Mouse (Mus musculus) myocyte (in vitro differentiated cells): ENCODE measurements around the gene Chrdl2.

Source experiments
- E2F4 ChIP-seq: IDR thresholded peaks from one replicate; pipeline ENCODE4 v1.6.1; 2011; ENCODE audit warnings: mild to moderate bottlenecking, control low read depth, moderate library complexity; ENCODE audit not compliant: insufficient read depth
- MYOD1 ChIP-seq, 3 experiments: IDR thresholded peaks; one replicate each; pipeline ENCODE4 v1.6.1; 2011; ENCODE audit warnings: control low read depth in 2 of 3, low read depth in 2 of 3, mild to moderate bottlenecking in 2 of 3, moderate library complexity in 1 of 3; ENCODE audit not compliant: insufficient read length in 2 of 3, control insufficient read depth in 1 of 3
- MYOG ChIP-seq, 3 experiments: IDR thresholded peaks; one replicate each; pipeline ENCODE4 v1.6.1; 2011; ENCODE audit warnings: control low read depth in 2 of 3, low read depth in 2 of 3, mild to moderate bottlenecking in 2 of 3; ENCODE audit not compliant: insufficient read length in 2 of 3, control insufficient read depth in 1 of 3, insufficient read depth in 1 of 3
- POLR2A ChIP-seq: IDR thresholded peaks from one replicate; pipeline ENCODE4 v1.6.1; 2011; ENCODE audit warnings: low read depth, mild to moderate bottlenecking, control low read depth, moderate library complexity; ENCODE audit not compliant: insufficient read length
- POLR2AphosphoS2 ChIP-seq: IDR thresholded peaks from one replicate; pipeline ENCODE4 v1.6.1; 2011; ENCODE audit warnings: low read depth, control low read depth; ENCODE audit not compliant: insufficient read length
- REST ChIP-seq: IDR thresholded peaks from one replicate; pipeline ENCODE4 v1.6.1; 2011; ENCODE audit warnings: mild to moderate bottlenecking, control low read depth, moderate library complexity; ENCODE audit not compliant: insufficient read depth, insufficient read length
- TCF12 ChIP-seq: IDR thresholded peaks from one replicate; pipeline ENCODE4 v1.6.1; 2011; ENCODE audit warnings: mild to moderate bottlenecking, control low read depth; ENCODE audit not compliant: poor library complexity, insufficient read depth, severe bottlenecking

DNA sequence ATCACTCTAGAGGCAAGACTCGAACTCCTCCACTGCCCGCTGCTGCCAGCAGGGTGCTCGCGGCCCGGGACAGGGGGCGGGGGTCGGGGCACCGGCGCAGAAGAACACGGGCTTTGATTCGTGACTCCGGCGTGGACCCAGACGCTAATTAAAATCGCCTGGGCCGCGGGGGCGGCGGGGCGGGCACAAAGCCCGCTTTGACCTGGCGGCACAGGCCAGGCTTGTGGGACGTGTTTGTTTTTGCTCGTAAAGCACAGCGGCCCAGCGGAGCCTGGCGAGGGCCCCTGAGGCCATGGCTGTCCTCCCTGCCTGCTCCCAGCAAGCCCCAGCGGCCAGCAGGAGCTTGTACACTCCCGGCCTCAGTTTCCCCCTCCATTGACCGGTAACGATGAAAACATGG lies 36.1 kb downstream of the Chrdl2 start:
- TF ChIP-seq REST (no peak), POLR2A (no peak), POLR2AphosphoS2 (no peak), MYOG (IDR thresholded peaks at IDR 0.05; ENCODE audit: control insufficient read depth in 1 of 3, insufficient read depth in 1 of 3, insufficient read length in 2 of 3, low read depth in 2 of 3) (no peak), MYOD1 (IDR thresholded peaks at IDR 0.05; ENCODE audit: control insufficient read depth in 1 of 3, insufficient read length in 2 of 3, low read depth in 2 of 3) (no peak), TCF12 (no peak), E2F4 (no peak)
